Mouse (Mus musculus) ovary, postnatal 10 days (tissue): ENCODE results near the gene Lgals3.
"Not testable (repeated sequence)": the region's sequence is repeated elsewhere in the genome, so short reads cannot be mapped to it uniquely, and the experiment has no call there.

Experiments
- DNase-seq: peaks from one replicate; pipeline ENCODE4 v3.0.0; 2022; ENCODE audit warnings: low spot score

Gene Lgals3

GRCm38 (mm10) chr14:47367461-47367860 lies at the start of gene Lgals3:
TSS of gene Lgals3 (plus strand) at chr14:47367751.
- no peak for DNase-seq

- DNase-seq: no peak
Measured at GRCm38 (mm10) chr14:47319362-47319761, 48.2 kb upstream of the Lgals3 start.

GRCm38 (mm10) chr14:47321581-47321980 lies 46.0 kb upstream of the Lgals3 start:
- DNase-seq: not testable (repeated sequence)

- no peak for DNase-seq
Measured at GRCm38 (mm10) chr14:47325965-47326761, 41.4 kb upstream of the Lgals3 start.

- DNase-seq: no peak
Measured at GRCm38 (mm10) chr14:47327347-47327746, 40.2 kb upstream of the Lgals3 start.

GRCm38 (mm10) chr14:47331920-47332319 lies 35.6 kb upstream of the Lgals3 start:
- DNase-seq: no peak

GRCm38 (mm10) chr14:47334819-47335218 lies 32.7 kb upstream of the Lgals3 start:
- no peak for DNase-seq

GRCm38 (mm10) chr14:47335300-47335699 lies 32.3 kb upstream of the Lgals3 start:
- DNase-seq: no peak

- no peak for DNase-seq
Measured at GRCm38 (mm10) chr14:47340231-47340925, 27.2 kb upstream of the Lgals3 start.

- no peak for DNase-seq
Measured at GRCm38 (mm10) chr14:47341811-47342291, 25.7 kb upstream of the Lgals3 start.

GRCm38 (mm10) chr14:47346715-47347114 lies 20.8 kb upstream of the Lgals3 start:
- no peak for DNase-seq

- no peak for DNase-seq
Measured at GRCm38 (mm10) chr14:47350974-47351373, 16.6 kb upstream of the Lgals3 start.

- DNase-seq: no peak
Measured at GRCm38 (mm10) chr14:47352272-47352671, 15.3 kb upstream of the Lgals3 start.

- no peak for DNase-seq
Measured at GRCm38 (mm10) chr14:47353240-47353639, 14.3 kb upstream of the Lgals3 start.

GRCm38 (mm10) chr14:47354111-47354577 lies 13.4 kb upstream of the Lgals3 start:
- DNase-seq: no peak

- no peak for DNase-seq
Measured at GRCm38 (mm10) chr14:47354948-47355347, 12.6 kb upstream of the Lgals3 start.

GRCm38 (mm10) chr14:47356622-47357021 lies 10.9 kb upstream of the Lgals3 start:
- no peak for DNase-seq

GRCm38 (mm10) chr14:47359610-47360009 lies 7.9 kb upstream of the Lgals3 start:
- no peak for DNase-seq

- no peak for DNase-seq
Measured at GRCm38 (mm10) chr14:47361418-47361817, 6.1 kb upstream of the Lgals3 start.

GRCm38 (mm10) chr14:47361899-47362298 lies 5.7 kb upstream of the Lgals3 start:
- no peak for DNase-seq

- DNase-seq: no peak
Measured at GRCm38 (mm10) chr14:47364742-47365449, 2.7 kb upstream of the Lgals3 start.

GRCm38 (mm10) chr14:47366881-47367321 lies 650 bp upstream of the Lgals3 start:
- DNase-seq: no peak
